Mouse (Mus musculus) embryonic stem cell, embryonic (primary cell): Measurements from ENCODE around the gene Vrk3.
"Not testable (repeated sequence)": the region's sequence is repeated elsewhere in the genome, so short reads cannot be mapped to it uniquely, and the experiment has no call there.

Source experiments
- CTCF ChIA-PET, 4 experiments: fragments of 300-600 bp in 2 of 4; fragments of 350-600 bp in 2 of 4; sonication (Branson Sonifier 250); formaldehyde crosslinking; loops; one replicate each; lab custom pipeline; 2022; ENCODE audit warnings: inconsistent platforms in 2 of 4; lab: Charles Lee
- POLR2A ChIA-PET, 4 experiments: fragments of 300-600 bp in 2 of 4; fragments of 350-600 bp in 2 of 4; sonication (Branson Sonifier 250); formaldehyde crosslinking; loops; one replicate each; lab custom pipeline; 2022; ENCODE audit warnings: antibody characterized with exemption in 4 of 4, inconsistent platforms in 1 of 4; lab: Charles Lee

The Vrk3 gene

GRCm38 (mm10) chr7:44728082-44728975, 19.9 kb upstream of the Vrk3 start:
- ChIA-PET POLR2A (interaction anchor here in 3 of 4 experiments (0.6 to 2.3 kb wide), 4 partner anchors 16 to 361 kb away, joined by 3 to 19 read pairs (median 8); partner anchors contain the start of gene Izumo2 (in 1 of the 3)), CTCF (interaction anchor here in 2 of 4 experiments (0.6 to 1.5 kb wide), 4 partner anchors 7 to 195 kb away, joined by 3 to 4 read pairs (median 4); no protein-coding TSS in a partner anchor)

GRCm38 (mm10) chr7:44733723-44734122, 14.5 kb upstream of the Vrk3 start:
- CTCF ChIA-PET = no interaction called here
- POLR2A ChIA-PET = interaction anchor here in 1 of 4 experiments (1.1 to 2.4 kb wide), 2 partner anchors 11 to 13 kb away, joined by 3 to 7 read pairs; no protein-coding TSS in a partner anchor

- ChIA-PET POLR2A (interaction anchor here in 2 of 4 experiments (0.6 to 1.4 kb wide), 6 partner anchors 24 to 346 kb away, joined by 3 to 6 read pairs (median 3); partner anchors contain the start of gene Nup62 (in 1 of the 2)), CTCF (interaction anchor here in 2 of 4 experiments (0.6 to 1.0 kb wide), 2 partner anchors 53 to 211 kb away, joined by 3 read pairs; no protein-coding TSS in a partner anchor)
These were observed 6.9 kb upstream of the Vrk3 start for GRCm38 (mm10) chr7:44741361-44741760.

- CTCF ChIA-PET = interaction anchor here (0.6 to 1.6 kb wide), 17 partner anchors 9 to 273 kb away, joined by 3 to 7 read pairs (median 4); partner anchors contain the start of genes Atf5 (in 1 of the 4), Il4i1 (in 1 of the 4), Nup62 (in 1 of the 4) and Rras (in 1 of the 4)
These were observed 3.9 kb upstream of the Vrk3 start for GRCm38 (mm10) chr7:44744270-44744669.

GRCm38 (mm10) chr7:44745076-44745475, 3.1 kb upstream of the Vrk3 start:
- ChIA-PET CTCF (interaction anchor here (0.5 to 1.6 kb wide), 40 partner anchors 10 to 323 kb away, joined by 3 to 8 read pairs (median 4); partner anchors contain the start of genes Izumo2 (in 2 of the 4), Nup62 (in 2 of the 4), Ap2a1 (in 1 of the 4) and Atf5 (in 1 of the 4)), POLR2A (interaction anchor here (0.6 to 3.5 kb wide), 48 partner anchors 8 to 1069 kb away, joined by 3 to 44 read pairs (median 5); partner anchors contain the start of genes Il4i1 (in 4 of the 4), Nup62 (in 4 of the 4), Atf5 (in 3 of the 4) and Ptov1 (in 3 of the 4))

More at GRCm38 (mm10) chr7:44744270-44744669, 3.9 kb upstream of the Vrk3 start:
- POLR2A ChIA-PET = interaction anchor here (0.7 to 3.5 kb wide), 34 partner anchors 9 to 440 kb away, joined by 3 to 44 read pairs (median 5); partner anchors contain the start of genes Il4i1 (in 4 of the 4), Nup62 (in 4 of the 4), Atf5 (in 3 of the 4) and Izumo2 (in 2 of the 4)

GRCm38 (mm10) chr7:44747115-44747514, 1.1 kb upstream of the Vrk3 start:
- CTCF ChIA-PET = no interaction called here
- POLR2A ChIA-PET = interaction anchor here in 3 of 4 experiments (0.6 to 3.5 kb wide), 8 partner anchors 38 to 77 kb away, joined by 3 to 44 read pairs (median 4); partner anchors contain the start of genes Atf5 (in 2 of the 3), Il4i1 (in 2 of the 3), Nup62 (in 2 of the 3) and Izumo2 (in 1 of the 3)

GRCm38 (mm10) chr7:44750950-44751349, 2.7 kb downstream of the Vrk3 start, which contains the start of gene Zfp473:
Gene Zfp473 (minus strand): TSS chr7:44751050.
- CTCF ChIA-PET = not testable (repeated sequence)
- POLR2A ChIA-PET = interaction anchor here in 1 of 4 experiments (0.7 to 1.8 kb wide), 4 partner anchors 65 to 236 kb away, joined by 3 to 4 read pairs (median 3); partner anchors contain the start of genes Il4i1, Nup62 and Prmt1

GRCm38 (mm10) chr7:44757164-44757563, 9.0 kb downstream of the Vrk3 start:
- CTCF ChIA-PET = interaction anchor here in 1 of 4 experiments (1.5 kb wide), 1 partner anchor 12 kb away, joined by 4 read pairs; no protein-coding TSS in a partner anchor
- POLR2A ChIA-PET = interaction anchor here in 2 of 4 experiments (0.9 to 2.1 kb wide), 7 partner anchors 9 to 113 kb away, joined by 3 to 8 read pairs (median 3); partner anchors contain the start of genes Atf5 (in 1 of the 2), Il4i1 (in 1 of the 2), Nup62 (in 1 of the 2) and Ptov1 (in 1 of the 2)

GRCm38 (mm10) chr7:44760366-44760765, 12.2 kb downstream of the Vrk3 start:
- ChIA-PET CTCF (no interaction called here), POLR2A (interaction anchor here in 2 of 4 experiments (0.5 to 1.0 kb wide), 3 partner anchors 59 to 456 kb away, joined by 3 to 4 read pairs (median 3); no protein-coding TSS in a partner anchor)

- ChIA-PET CTCF (no interaction called here), POLR2A (interaction anchor here in 2 of 4 experiments (0.9 to 2.8 kb wide), 3 partner anchors 48 to 51 kb away, joined by 3 to 11 read pairs (median 4); partner anchors contain the start of genes Il4i1 (in 2 of the 2), Nup62 (in 2 of the 2) and Atf5 (in 1 of the 2))
These were observed 19.9 kb downstream of the Vrk3 start for GRCm38 (mm10) chr7:44768129-44768528.

GRCm38 (mm10) chr7:44770046-44770578, 21.9 kb downstream of the Vrk3 start:
- CTCF ChIA-PET = interaction anchor here (0.5 to 1.3 kb wide), 5 partner anchors 25 to 45 kb away, joined by 3 to 4 read pairs (median 3); partner anchors contain the start of genes Il4i1 (in 1 of the 4) and Nup62 (in 1 of the 4)
- POLR2A ChIA-PET = interaction anchor here in 3 of 4 experiments (0.6 to 2.2 kb wide), 7 partner anchors 18 to 67 kb away, joined by 3 to 10 read pairs (median 4); partner anchors contain the start of genes Atf5 (in 2 of the 3), Il4i1 (in 2 of the 3) and Nup62 (in 2 of the 3)

GRCm38 (mm10) chr7:44772591-44773204, 24.5 kb downstream of the Vrk3 start:
- ChIA-PET POLR2A (interaction anchor here in 1 of 4 experiments (0.9 to 1.3 kb wide), 2 partner anchors 43 to 46 kb away, joined by 3 read pairs; partner anchors contain the start of genes Il4i1 and Nup62), CTCF (no interaction called here)

- ChIA-PET CTCF (no interaction called here), POLR2A (interaction anchor here (0.6 to 4.4 kb wide), 14 partner anchors 8 to 144 kb away, joined by 3 to 22 read pairs (median 3); partner anchors contain the start of genes Il4i1 (in 3 of the 4), Nup62 (in 3 of the 4), Akt1s1 (in 1 of the 4) and Atf5 (in 1 of the 4))
These were observed 28.8 kb downstream of the Vrk3 start for GRCm38 (mm10) chr7:44776849-44777498.

GRCm38 (mm10) chr7:44780101-44780500, 31.9 kb downstream of the Vrk3 start:
- POLR2A ChIA-PET = interaction anchor here in 2 of 4 experiments (1.0 to 1.3 kb wide), 2 partner anchors 9 to 36 kb away, joined by 3 read pairs; partner anchors contain the start of genes Atf5 (in 1 of the 2) and Il4i1 (in 1 of the 2)

GRCm38 (mm10) chr7:44789531-44789930, 41.3 kb downstream of the Vrk3 start:
- ChIA-PET CTCF (no interaction called here), POLR2A (interaction anchor here in 3 of 4 experiments (0.5 to 2.1 kb wide), 6 partner anchors 10 to 326 kb away, joined by 3 to 13 read pairs (median 4); partner anchors contain the start of genes Il4i1 (in 2 of the 3), Nup62 (in 2 of the 3), Atf5 (in 1 of the 3) and Izumo2 (in 1 of the 3))

More at GRCm38 (mm10) chr7:44780101-44780500, 31.9 kb downstream of the Vrk3 start:
- CTCF ChIA-PET = interaction anchor here in 1 of 4 experiments (1.6 kb wide), 1 partner anchor 13 kb away, joined by 3 read pairs; no protein-coding TSS in a partner anchor
